In the genomic region with DNA sequence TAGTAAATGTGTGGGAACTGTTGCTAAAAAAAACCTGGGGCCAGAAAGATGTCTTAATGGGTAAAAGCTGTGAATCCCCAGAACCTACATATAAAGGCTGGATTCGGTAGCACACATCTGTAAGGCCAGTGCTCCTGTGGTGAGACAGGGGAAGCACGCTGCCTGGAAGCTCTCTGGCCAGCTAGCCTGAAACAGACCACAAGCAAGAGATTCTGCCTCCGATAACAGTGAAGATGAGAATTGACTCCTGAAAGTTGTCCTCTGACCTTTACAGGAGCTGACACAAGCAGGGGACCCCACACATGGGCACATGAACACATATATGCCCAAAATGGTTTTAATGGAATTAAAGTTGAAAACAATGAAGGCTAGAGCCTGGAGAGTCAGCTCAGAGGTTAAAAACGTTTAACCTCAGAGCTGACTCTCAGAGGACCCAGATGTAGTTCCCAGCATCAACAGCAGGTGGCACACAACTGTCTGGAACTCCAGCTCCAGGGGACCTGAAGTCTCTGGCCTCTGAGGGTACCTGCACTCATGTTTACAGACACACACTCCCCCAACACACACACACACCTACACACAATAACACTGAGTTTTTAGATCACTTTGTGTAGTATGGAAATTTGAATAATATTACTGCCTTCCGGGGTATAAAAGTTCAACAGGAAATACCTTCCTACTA, we compare ENCODE assay signal across 9 mouse cellular contexts. TPM values are rescaled to one million over a fixed set of nuclear protein-coding genes. Genes with fewer than 3 reads are reported as not detected.
A peak's percentile ranks its signal among the peaks of the same experiment; 100 is the strongest.
DNase-seq lines count a peak whose midpoint lies in the region; ATAC-seq lines count a peak whose summit lies in the region.
"Had no signal": no experiment of that assay in that cellular context is flagged by ENCODE, and none has a peak within 500 bp of the region (broad histone marks: within the 10 kb centered on the region; RNA-seq: fewer than 3 reads in every experiment).

No protein-coding gene starts in this region.

- no peaks in the 10 kb centered on the region; the same call in 1 of the 2 replicates for H3K27me3 ChIP-seq in embryonic facial prominence, embryonic 11.5 days (ENCODE audit: control insufficient read depth, insufficient read depth, low read length)
- no peaks in the 10 kb centered on the region for H3K27me3 ChIP-seq in hindbrain, embryonic 12.5 days
- H3K27me3 ChIP-seq in limb, embryonic 11.5 days (ENCODE audit: control insufficient read depth, insufficient read depth, low read length), result no peaks in the 10 kb centered on the region
- H3K27me3 ChIP-seq: neural tube, embryonic 12.5 days had no signal

- DNase-seq in layer of hippocampus, adult 18-20 months (ENCODE audit: low spot score in 2 of 2), result peak; percentile 28 to 76
- no peak for DNase-seq in layer of hippocampus, adult 9-10 months (ENCODE audit: low spot score)
- DNase-seq in adrenal gland, postnatal 36 days, result peak; percentile 84
- DNase-seq in embryonic facial prominence, embryonic 11.5 days (ENCODE audit: low spot score), result peak; percentile 88
- peak; percentile 88 for DNase-seq in limb, embryonic 11.5 days (ENCODE audit: low spot score)
- DNase-seq in naive thymus-derived CD4-positive, alpha-beta T cell, adult 2 months (ENCODE audit: low read depth), result peak; percentile 80
- peak; percentile 31 to 36 for DNase-seq in thymus, adult 18-20 months

- no peak overlapping the region for H3K9ac ChIP-seq in embryonic facial prominence, embryonic 11.5 days (replicated peaks; ENCODE audit: low read length)
- no peak overlapping the region for H3K9ac ChIP-seq in hindbrain, embryonic 12.5 days
- no peak overlapping the region for H3K9ac ChIP-seq in limb, embryonic 11.5 days (ENCODE audit: low read length)
- H3K9ac ChIP-seq: neural tube, embryonic 12.5 days had no signal

- WGBS in embryonic facial prominence, embryonic 11.5 days, result 36% methylated on average over 5 of the region's 5 CpGs
- WGBS in hindbrain, embryonic 12.5 days, result 39% methylated on average over 5 of the region's 5 CpGs
- 34% methylated on average over 5 of the region's 5 CpGs for WGBS in limb, embryonic 11.5 days

- no peak overlapping the region for H3K27ac ChIP-seq in embryonic facial prominence, embryonic 11.5 days (replicated peaks; ENCODE audit: low read depth, low read length)
- no peak overlapping the region for H3K27ac ChIP-seq in hindbrain, embryonic 12.5 days
- no peak overlapping the region for H3K27ac ChIP-seq in limb, embryonic 11.5 days (replicated peaks; ENCODE audit: low read depth, low read length)
- H3K27ac ChIP-seq: neural tube, embryonic 12.5 days had no signal

- H3K9me3 ChIP-seq in embryonic facial prominence, embryonic 11.5 days (replicated peaks; ENCODE audit: control insufficient read depth, low read length), result no peaks in the 10 kb centered on the region
- no peaks in the 10 kb centered on the region for H3K9me3 ChIP-seq in hindbrain, embryonic 12.5 days (replicated peaks)
- H3K9me3 ChIP-seq in limb, embryonic 11.5 days (ENCODE audit: control insufficient read depth, low read length), result no peaks in the 10 kb centered on the region
- H3K9me3 ChIP-seq: neural tube, embryonic 12.5 days had no signal

- no peak for ATAC-seq in embryonic facial prominence, embryonic 11.5 days (replicated peaks; ENCODE audit: insufficient number of reproducible peaks, low FRiP score, low TSS enrichment, low read depth)
- ATAC-seq in hindbrain, embryonic 12.5 days (ENCODE audit: low FRiP score), result 0 out of 2 replicates have a peak, but pooled peaks have one; percentile 63
- no peak for ATAC-seq in limb, embryonic 11.5 days (ENCODE audit: insufficient number of reproducible peaks, low FRiP score, low TSS enrichment, low read depth)

- H3K4me3 ChIP-seq in embryonic facial prominence, embryonic 11.5 days (ENCODE audit: low read depth, low read length), result no peak overlapping the region
- no peak overlapping the region for H3K4me3 ChIP-seq in hindbrain, embryonic 12.5 days
- H3K4me3 ChIP-seq in limb, embryonic 11.5 days (ENCODE audit: low read depth, low read length), result no peak overlapping the region
- H3K4me3 ChIP-seq: neural tube, embryonic 12.5 days had no signal

- H3K4me2 ChIP-seq in embryonic facial prominence, embryonic 11.5 days (ENCODE audit: low read depth, low read length), result no peak overlapping the region
- H3K4me2 ChIP-seq in hindbrain, embryonic 12.5 days (replicated peaks), result no peak overlapping the region
- no peak overlapping the region for H3K4me2 ChIP-seq in limb, embryonic 11.5 days (ENCODE audit: low read depth, severe bottlenecking)
- H3K4me2 ChIP-seq: neural tube, embryonic 12.5 days had no signal

- no peaks in the 10 kb centered on the region for H3K36me3 ChIP-seq in embryonic facial prominence, embryonic 11.5 days (replicated peaks; ENCODE audit: control insufficient read depth, insufficient read depth, low read depth, low read length)
- H3K36me3 ChIP-seq in hindbrain, embryonic 12.5 days, result no peaks in the 10 kb centered on the region
- no peaks in the 10 kb centered on the region for H3K36me3 ChIP-seq in limb, embryonic 11.5 days (ENCODE audit: control insufficient read depth, insufficient read depth, low read length)
- H3K36me3 ChIP-seq: neural tube, embryonic 12.5 days had no signal

- H3K4me1 ChIP-seq in embryonic facial prominence, embryonic 11.5 days (ENCODE audit: control insufficient read depth, insufficient read depth, low read length), result no peaks in the 10 kb centered on the region
- H3K4me1 ChIP-seq in hindbrain, embryonic 12.5 days, result 0 out of 2 replicates have a peak, but pooled peaks cover 5% of the 10 kb centered on the region
- H3K4me1 ChIP-seq in limb, embryonic 11.5 days (ENCODE audit: control insufficient read depth, insufficient read depth, low read length), result no peaks in the 10 kb centered on the region

RNA-seq across cellular contexts. Expression of a gene that starts 45.8 kb away (rescaled TPM):
- total RNA-seq in layer of hippocampus, adult 18-20 months (2021), result 100 to 1,000 TPM; 438 to 456 TPM
- 10 to 100 TPM; 36.9 to 88.8 TPM for total RNA-seq in adrenal gland, postnatal 36 days (2021)
- polyA plus RNA-seq in embryonic facial prominence, embryonic 11.5 days (2014; fragmentation: Nextera tagmentation; extraction: Ambion mirVana), result 37.4 and 37.7 TPM in 2 replicates
- 121 and 125 TPM in 2 replicates for polyA plus RNA-seq in hindbrain, embryonic 12.5 days (2016; fragmentation: Nextera tagmentation; extraction: Ambion mirVana)
- polyA plus RNA-seq in limb, embryonic 11.5 days (2014; fragmentation: Nextera tagmentation; extraction: Ambion mirVana), result 12.4 and 13.5 TPM in 2 replicates
